Mouse (Mus musculus) megakaryocyte, embryonic 14.5 days (primary cell): ENCODE measurements at regions not wholly inside any gene's neighbourhood (a gene's known extent, or its start where the extent isn't known, plus 50 kb on each side); places are given as distances from the start of the nearest gene placed in this dataset.

Source experiments
- FLI1 ChIP-seq: IDR thresholded peaks from 2 replicates; pipeline ENCODE4 v1.6.1; 2012; ENCODE audit warnings: low read length, inconsistent platforms, mixed read lengths
- GATA1 ChIP-seq: IDR thresholded peaks from 3 replicates; pipeline ENCODE4 v1.6.1; 2012; ENCODE audit warnings: mixed read lengths, low read length, inconsistent platforms, borderline replicate concordance

DNA sequence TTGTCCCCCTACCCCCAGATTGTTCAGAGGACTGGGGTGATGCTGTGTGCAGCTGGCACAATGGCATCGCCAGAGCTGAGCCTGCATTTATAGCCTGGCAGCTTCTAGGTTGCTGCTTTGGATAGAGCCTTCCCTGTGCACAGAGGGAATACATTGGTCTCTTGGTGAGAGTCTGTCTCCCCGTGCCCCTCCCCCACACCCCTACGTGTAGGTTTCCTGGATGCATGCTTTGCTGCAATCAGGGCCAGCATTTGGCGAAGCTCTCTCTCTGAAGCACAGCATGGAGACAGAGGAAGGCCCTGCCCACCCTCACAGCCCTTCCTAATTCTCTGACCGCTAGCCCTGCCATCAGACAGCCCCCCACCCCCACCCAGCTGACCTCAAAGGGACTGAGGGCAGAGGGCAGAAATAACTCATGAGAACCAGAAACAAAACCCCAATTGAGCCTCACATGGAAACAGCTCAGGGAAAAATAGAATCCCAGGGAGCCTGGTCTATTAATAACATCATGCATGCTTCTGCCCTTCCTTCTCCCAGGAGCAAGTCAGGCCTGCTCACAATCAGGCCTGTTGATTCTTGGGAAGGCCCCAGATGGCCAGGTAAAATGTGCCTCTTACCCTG lies 79.3 kb downstream of the Lbh start:
- TF ChIP-seq GATA1 (no peak), FLI1 (no peak)
